Mouse (Mus musculus): ENCODE results near the gene Chrm2. TPM values are rescaled to one million over a fixed set of nuclear protein-coding genes. Genes with fewer than 3 reads are reported as not detected.
A peak's percentile ranks its signal among the peaks of the same experiment; 100 is the strongest.

Gene Chrm2
- polyA plus RNA-seq, 1 experiment from 2014 or later, result 1.8 TPM

DNA sequence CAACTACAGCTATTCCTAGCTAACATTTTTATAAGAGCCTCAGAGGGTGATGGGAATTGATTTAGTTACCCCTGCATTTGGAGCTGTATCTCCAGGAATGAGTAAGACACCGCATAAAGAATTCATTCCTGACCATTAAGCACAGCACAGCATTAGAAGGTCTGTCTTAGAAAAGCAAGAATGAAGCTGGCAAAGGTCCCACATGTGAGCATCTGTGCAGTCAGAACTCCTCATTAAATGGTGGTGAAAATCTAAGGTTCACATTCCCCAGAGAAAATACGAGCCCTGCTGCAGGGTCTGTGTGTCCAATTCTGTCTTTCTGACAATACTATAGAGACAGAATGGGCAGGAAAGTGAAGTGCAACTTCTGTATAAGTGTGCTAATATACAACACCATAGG is 179.0 kb downstream of the Chrm2 start:
- no peaks in the 10 kb centered on the region for H3K36me3 ChIP-seq (ENCODE audit: control insufficient read depth, insufficient read depth, low read length)
- no peak for ATAC-seq
- peak; percentile 50 for DNase-seq (ENCODE audit: low spot score)
- no peak overlapping the region for H3K4me2 ChIP-seq (ENCODE audit: low read length)
- H3K27ac ChIP-seq (ENCODE audit: low read depth, low read length), result no peak overlapping the region
- H3K9ac ChIP-seq (ENCODE audit: low read length), result no peak overlapping the region
- no peaks in the 10 kb centered on the region for H3K27me3 ChIP-seq (replicated peaks; ENCODE audit: control insufficient read depth, insufficient read depth, low read length)
- no peaks in the 10 kb centered on the region for H3K9me3 ChIP-seq (replicated peaks; ENCODE audit: control insufficient read depth, low read length)
- H3K4me3 ChIP-seq (ENCODE audit: low read depth, low read length), result no peak overlapping the region
- WGBS, result 56% methylated on average over 2 of the region's 2 CpGs
- peaks cover 6% of the 10 kb centered on the region for H3K4me1 ChIP-seq (ENCODE audit: control insufficient read depth, insufficient read depth, low read length)

MicroRNA genes within 50 kb of the gene (microRNA counts, 519-probe panel; counts per million panel counts)
- microRNA mmu-miR-490, result not detected

Small RNA genes within 50 kb of the gene (microRNA-seq; reads per million reads assigned to microRNA genes)
- gene Mir490, result 4.8 reads per million, percentile 25 among the genes with 10 or more reads in this experiment

All from forebrain, embryonic 14.5 days (tissue).